Comparison of ENCODE assay signal across 13 mouse cellular contexts in the genomic region with DNA sequence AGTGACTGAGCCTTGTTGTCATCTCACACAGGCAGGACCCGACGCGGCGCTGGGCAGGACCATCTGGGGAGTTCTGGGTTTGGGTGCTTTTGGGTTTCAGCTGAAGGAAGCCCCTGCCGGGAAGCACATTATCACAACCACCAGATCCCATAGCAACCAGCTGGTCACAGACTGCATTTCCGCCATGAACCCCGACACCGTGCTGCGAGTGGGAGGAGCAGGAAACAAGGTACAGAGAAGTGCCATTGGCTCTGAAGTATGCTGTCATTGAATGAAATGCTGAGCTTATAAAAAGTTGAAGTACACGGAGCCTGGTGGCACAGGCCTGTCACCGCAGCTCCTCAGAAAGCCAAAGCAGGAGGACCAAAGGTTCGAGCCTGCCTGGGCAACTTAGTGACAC. TPM values are rescaled to one million over a fixed set of nuclear protein-coding genes. Genes with fewer than 3 reads are reported as not detected.
DNase-seq lines count a peak whose midpoint lies in the region; ATAC-seq lines count a peak whose summit lies in the region.
"Had no signal": no experiment of that assay in that cellular context is flagged by ENCODE, and none has a peak within 500 bp of the region (broad histone marks: within the 10 kb centered on the region; RNA-seq: fewer than 3 reads in every experiment).

No protein-coding gene starts in this region.

- peak; percentile 5 to 23 for DNase-seq in thymus, postnatal 36 days
- no peak for DNase-seq in thymus, postnatal 4 days
- no peak for DNase-seq in gastrocnemius, postnatal 25 days
- DNase-seq in lung, postnatal 10 days, result no peak
- no peak for DNase-seq in right cerebral cortex, postnatal 25 days
- DNase-seq: adrenal gland, postnatal 25 days; cerebellum, adult 2 months; heart, postnatal 14 days; kidney, adult 2 months; kidney, postnatal 14 days; thymus, adult 18-20 months had no signal

- ATAC-seq in activated CD4-positive, CD25-positive, alpha-beta regulatory T cell, adult 4 months, result peak; percentile 87
- ATAC-seq in megakaryocyte, adult 5-6 weeks (ENCODE audit: poor library complexity, severe bottlenecking), result peak; percentile 60

RNA-seq across cellular contexts. Expression of gene Eprs, which starts 10.7 kb away (rescaled TPM):
- polyA plus RNA-seq in activated CD4-positive, CD25-positive, alpha-beta regulatory T cell, adult 4 months (2017; shearing (Covaris generic)), result 10 to 100 TPM; 86.2 to 95.6 TPM
- 31.7 and 33.6 TPM in 2 replicates for total RNA-seq in megakaryocyte, adult 5-6 weeks (2015)
- 68.0 and 69.3 TPM in 2 replicates for total RNA-seq in megakaryocyte, adult 5-6 weeks (2017)
- 100 to 1,000 TPM; 147 to 149 TPM for total RNA-seq in gastrocnemius, postnatal 25 days (2021)

RNA-seq across cellular contexts. Expression of gene Bpnt1, which starts 20.2 kb away (rescaled TPM):
- 10 to 100 TPM; 15.7 to 16.7 TPM for polyA plus RNA-seq in activated CD4-positive, CD25-positive, alpha-beta regulatory T cell, adult 4 months (2017; shearing (Covaris generic))
- 8.4 and 9.8 TPM in 2 replicates for total RNA-seq in megakaryocyte, adult 5-6 weeks (2015)
- 19.4 and 29.0 TPM in 2 replicates for total RNA-seq in megakaryocyte, adult 5-6 weeks (2017)
- total RNA-seq in gastrocnemius, postnatal 25 days (2021), result 10 to 100 TPM; 17.8 to 18.1 TPM

RNA-seq across cellular contexts. Expression of gene Iars2, which starts 23.0 kb away (rescaled TPM):
- polyA plus RNA-seq in activated CD4-positive, CD25-positive, alpha-beta regulatory T cell, adult 4 months (2017; shearing (Covaris generic)), result 10 to 100 TPM in 1 of 2 experiments, 1 to 10 TPM in 1; 8.7 to 12.1 TPM
- 20.7 and 23.0 TPM in 2 replicates for total RNA-seq in megakaryocyte, adult 5-6 weeks (2015)
- total RNA-seq in megakaryocyte, adult 5-6 weeks (2017), result 26.4 and 27.6 TPM in 2 replicates
- total RNA-seq in gastrocnemius, postnatal 25 days (2021), result 10 to 100 TPM; 33.4 to 38.5 TPM

Comparison
In these comparisons a context has a peak if more than half of its experiments do, and no peak if none do; other contexts are left out.
1. DNase-seq: peak in thymus, postnatal 36 days (2 of 2); none in thymus, postnatal 4 days (single experiment), gastrocnemius, postnatal 25 days (single experiment), lung, postnatal 10 days (single experiment) and right cerebral cortex, postnatal 25 days (single experiment).